Mouse (Mus musculus) E14TG2a.4 (cell line): Measurements from ENCODE around the gene Ncam1.

Source experiments
- CTCF ChIP-seq: conservative IDR thresholded peaks from 2 replicates; pipeline ENCODE4 v1.5.1; 2014; ENCODE audit warnings: low read length
- NANOG ChIP-seq: IDR thresholded peaks from 2 replicates; pipeline ENCODE4 v1.6.1; 2014; ENCODE audit warnings: borderline replicate concordance, low read length, mixed read lengths
- POU5F1 ChIP-seq: IDR thresholded peaks from 2 replicates; pipeline ENCODE4 v1.6.1; 2014; ENCODE audit warnings: low read length, borderline replicate concordance

- TF ChIP-seq CTCF: no peak
- TF ChIP-seq NANOG: no peak
- no peak for TF ChIP-seq POU5F1
These were observed 144.3 kb downstream of the Ncam1 start for GRCm38 (mm10) chr9:49654470-49654869.
